Mouse (Mus musculus): ENCODE measurements around the gene Strn3.

DNA sequence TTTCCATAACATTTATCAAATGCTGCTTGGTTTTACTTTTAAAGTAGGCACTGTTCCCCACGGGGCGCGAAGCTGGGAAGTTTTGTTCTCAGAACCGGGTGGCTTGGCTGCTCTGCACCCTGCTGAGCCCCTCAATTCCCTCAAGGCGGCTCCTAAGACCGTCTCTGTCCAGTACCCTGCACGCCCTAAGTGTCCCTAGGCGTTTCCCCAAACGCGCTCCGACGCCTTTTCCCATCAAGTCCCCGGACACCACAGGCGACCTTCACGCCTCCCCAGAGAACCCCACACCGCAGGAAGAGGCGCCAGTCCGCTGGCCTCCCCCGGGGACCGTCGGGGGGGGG, 98.8 kb downstream of the Strn3 start:
- TF ChIP-seq E2F4 (IDR thresholded peaks at IDR 0.05; ENCODE audit: insufficient replicate concordance, low read depth, low read length) (no peak), GABPA (IDR thresholded peaks at IDR 0.05; ENCODE audit: insufficient replicate concordance, low read depth, low read length) (no peak), TCF12 (IDR thresholded peaks at IDR 0.05; ENCODE audit: low read depth, low read length) (no peak), CTCF (conservative IDR thresholded peaks at IDR 0.05 in 1 of 2, IDR thresholded peaks at IDR 0.05 in 1 of 2; ENCODE audit: low read depth in 2 of 2, low read length in 2 of 2) (no peak)

Data from CH12.LX (cell line).